Mouse (Mus musculus) myocyte (in vitro differentiated cells): ENCODE data around the gene Tcaim. TPM values are rescaled to one million over a fixed set of nuclear protein-coding genes. Genes with fewer than 3 reads are reported as not detected.

Experiments
- H3K27me3 ChIP-seq: one replicate; pipeline ENCODE4 v1.6.1; 2011; ENCODE audit not compliant: control insufficient read depth, insufficient read depth, insufficient read length
- H3K36me3 ChIP-seq: one replicate; pipeline ENCODE4 v1.6.1; 2011; ENCODE audit not compliant: control insufficient read depth, insufficient read depth
- H3K4me2 ChIP-seq: one replicate; pipeline ENCODE4 v1.6.1; 2011; ENCODE audit warnings: low read depth, control low read depth
- H3K4me3 ChIP-seq: one replicate; pipeline ENCODE4 v1.5.1; 2011; ENCODE audit warnings: mild to moderate bottlenecking, control low read depth, moderate library complexity
- H3K79me2 ChIP-seq: one replicate; pipeline ENCODE4 v1.6.1; 2011; ENCODE audit not compliant: control insufficient read depth, insufficient read depth
- H3ac ChIP-seq: one replicate; pipeline ENCODE4 v1.6.1; 2011; ENCODE audit not compliant: control insufficient read depth, insufficient read length
- CEBPB ChIP-seq: IDR thresholded peaks from 2 replicates; pipeline ENCODE4 v1.6.1; 2011; ENCODE audit warnings: mild to moderate bottlenecking, moderate library complexity; ENCODE audit not compliant: poor library complexity, insufficient read depth, severe bottlenecking
- E2F4 ChIP-seq: IDR thresholded peaks from one replicate; pipeline ENCODE4 v1.6.1; 2011; ENCODE audit warnings: mild to moderate bottlenecking, control low read depth, moderate library complexity; ENCODE audit not compliant: insufficient read depth
- MAX ChIP-seq: IDR thresholded peaks from one replicate; pipeline ENCODE4 v1.6.1; 2011; ENCODE audit warnings: low read depth, mild to moderate bottlenecking, control low read depth
- MYOD1 ChIP-seq, 3 experiments: IDR thresholded peaks; one replicate each; pipeline ENCODE4 v1.6.1; 2011; ENCODE audit warnings: control low read depth in 2 of 3, low read depth in 2 of 3, mild to moderate bottlenecking in 2 of 3, moderate library complexity in 1 of 3; ENCODE audit not compliant: insufficient read length in 2 of 3, control insufficient read depth in 1 of 3
- MYOG ChIP-seq, 3 experiments: IDR thresholded peaks; one replicate each; pipeline ENCODE4 v1.6.1; 2011; ENCODE audit warnings: control low read depth in 2 of 3, low read depth in 2 of 3, mild to moderate bottlenecking in 2 of 3; ENCODE audit not compliant: insufficient read length in 2 of 3, control insufficient read depth in 1 of 3, insufficient read depth in 1 of 3
- POLR2A ChIP-seq: IDR thresholded peaks from one replicate; pipeline ENCODE4 v1.6.1; 2011; ENCODE audit warnings: low read depth, mild to moderate bottlenecking, control low read depth, moderate library complexity; ENCODE audit not compliant: insufficient read length
- POLR2AphosphoS2 ChIP-seq: IDR thresholded peaks from one replicate; pipeline ENCODE4 v1.6.1; 2011; ENCODE audit warnings: low read depth, control low read depth; ENCODE audit not compliant: insufficient read length
- REST ChIP-seq: IDR thresholded peaks from one replicate; pipeline ENCODE4 v1.6.1; 2011; ENCODE audit warnings: mild to moderate bottlenecking, control low read depth, moderate library complexity; ENCODE audit not compliant: insufficient read depth, insufficient read length
- SRF ChIP-seq: IDR thresholded peaks from one replicate; pipeline ENCODE4 v1.6.1; 2011; ENCODE audit warnings: low read depth; ENCODE audit not compliant: control insufficient read depth, insufficient read length
- TCF12 ChIP-seq: IDR thresholded peaks from one replicate; pipeline ENCODE4 v1.6.1; 2011; ENCODE audit warnings: mild to moderate bottlenecking, control low read depth; ENCODE audit not compliant: poor library complexity, insufficient read depth, severe bottlenecking
- TCF3 ChIP-seq: IDR thresholded peaks from one replicate; pipeline ENCODE4 v1.6.1; 2011; ENCODE audit warnings: low read depth, control low read depth; ENCODE audit not compliant: insufficient read length
- USF1 ChIP-seq: IDR thresholded peaks from one replicate; pipeline ENCODE4 v1.6.1; 2011; ENCODE audit warnings: low read depth, mild to moderate bottlenecking, control low read depth, moderate library complexity
- polyA plus RNA-seq: library from polyadenylated mRNA; unstranded; fragments of >200 nt; fragmentation: generic; extraction: Trizol; gene quantifications from one replicate; pipeline ENCODE4 v1.2.1, GENCODE M21; 2012; ENCODE audit warnings: missing spikeins

Tcaim gene
- polyA plus RNA-seq, 1 experiment = 2.6 TPM

- Histone ChIP-seq H3K4me3 (peak overlapping the region; percentile 61), H3K79me2 (no peaks in the 10 kb centered on the region), H3K4me2 (peak overlapping the region; percentile 91), H3ac (peak overlapping the region; percentile 37), H3K27me3 (no peaks in the 10 kb centered on the region), H3K36me3 (peaks cover 2% of the 10 kb centered on the region)
- TF ChIP-seq E2F4 (no peak), POLR2A (peak; percentile 60), POLR2AphosphoS2 (no peak)
These were observed 554 bp downstream of the Tcaim start for GRCm38 (mm10) chr9:122805845-122806341.

GRCm38 (mm10) chr9:122807186-122807585, 1.8 kb downstream of the Tcaim start:
- Histone ChIP-seq H3K79me2 (no peaks in the 10 kb centered on the region), H3K4me2 (no peak overlapping the region), H3K36me3 (peaks cover 6% of the 10 kb centered on the region), H3ac (no peak overlapping the region), H3K4me3 (no peak overlapping the region), H3K27me3 (no peaks in the 10 kb centered on the region)
- no peak for TF ChIP-seq MAX
- TF ChIP-seq REST = no peak
- TF ChIP-seq SRF = no peak
- TF ChIP-seq TCF12 = no peak
- TF ChIP-seq CEBPB = no peak
- no peak for TF ChIP-seq USF1
- no peak for TF ChIP-seq MYOD1 (IDR thresholded peaks at IDR 0.05; ENCODE audit: control insufficient read depth in 1 of 3, insufficient read length in 2 of 3, low read depth in 2 of 3)
- TF ChIP-seq TCF3 = no peak
- no peak for TF ChIP-seq E2F4
- no peak for TF ChIP-seq POLR2AphosphoS2
- no peak for TF ChIP-seq POLR2A
- TF ChIP-seq MYOG (IDR thresholded peaks at IDR 0.05; ENCODE audit: control insufficient read depth in 1 of 3, insufficient read depth in 1 of 3, insufficient read length in 2 of 3, low read depth in 2 of 3) = no peak

- Histone ChIP-seq H3ac (no peak overlapping the region), H3K4me2 (no peak overlapping the region), H3K36me3 (peaks cover 6% of the 10 kb centered on the region), H3K79me2 (no peaks in the 10 kb centered on the region), H3K4me3 (no peak overlapping the region), H3K27me3 (no peaks in the 10 kb centered on the region)
- TF ChIP-seq POLR2A = no peak
These were observed 4.9 kb downstream of the Tcaim start for GRCm38 (mm10) chr9:122810212-122810611.

GRCm38 (mm10) chr9:122812386-122812785, 7.0 kb downstream of the Tcaim start:
- TF ChIP-seq MYOD1 (IDR thresholded peaks at IDR 0.05; ENCODE audit: control insufficient read depth in 1 of 3, insufficient read length in 2 of 3, low read depth in 2 of 3) = no peak
- TF ChIP-seq CEBPB = no peak
- Histone ChIP-seq H3ac (no peak overlapping the region), H3K36me3 (peaks cover 6% of the 10 kb centered on the region), H3K4me3 (no peak overlapping the region), H3K4me2 (no peak overlapping the region), H3K79me2 (no peaks in the 10 kb centered on the region), H3K27me3 (no peaks in the 10 kb centered on the region)

DNA sequence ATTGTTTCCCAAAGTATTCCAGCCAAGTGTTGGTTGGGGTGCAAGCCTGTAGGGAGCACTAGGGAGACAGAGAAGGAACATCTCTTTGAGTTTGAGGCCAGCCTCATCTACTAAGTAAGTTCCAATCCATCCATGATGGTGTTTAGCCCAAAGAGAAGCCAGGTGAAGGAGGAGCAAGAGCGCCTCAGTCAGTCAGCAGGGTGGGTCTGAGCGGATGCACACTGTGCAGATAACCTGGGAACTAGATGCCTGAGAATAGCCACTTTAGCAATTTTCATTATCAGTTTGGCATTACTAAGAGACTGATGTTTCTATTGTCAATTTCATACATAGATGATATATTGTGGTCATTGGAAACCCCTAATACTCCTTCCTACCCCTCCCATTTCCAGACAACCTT, 9.4 kb downstream of the Tcaim start:
- TF ChIP-seq TCF12 = no peak
- TF ChIP-seq SRF = no peak
- TF ChIP-seq POLR2A = no peak
- TF ChIP-seq REST = no peak
- no peak for TF ChIP-seq MYOG (IDR thresholded peaks at IDR 0.05; ENCODE audit: control insufficient read depth in 1 of 3, insufficient read depth in 1 of 3, insufficient read length in 2 of 3, low read depth in 2 of 3)
- TF ChIP-seq CEBPB = no peak
- TF ChIP-seq MAX = no peak
- TF ChIP-seq USF1 = no peak
- TF ChIP-seq E2F4 = no peak
- TF ChIP-seq POLR2AphosphoS2 = no peak
- no peak for TF ChIP-seq TCF3
- TF ChIP-seq MYOD1 (IDR thresholded peaks at IDR 0.05; ENCODE audit: control insufficient read depth in 1 of 3, insufficient read length in 2 of 3, low read depth in 2 of 3) = no peak
- H3ac ChIP-seq = no peak overlapping the region
- no peak overlapping the region for H3K4me3 ChIP-seq
- no peaks in the 10 kb centered on the region for H3K27me3 ChIP-seq
- peaks cover 6% of the 10 kb centered on the region for H3K36me3 ChIP-seq
- H3K4me2 ChIP-seq = no peak overlapping the region
- H3K79me2 ChIP-seq = no peaks in the 10 kb centered on the region
